Mouse (Mus musculus) layer of hippocampus, postnatal 36 days (tissue): ENCODE data around the gene Vamp5. TPM values are rescaled to one million over a fixed set of nuclear protein-coding genes. Genes with fewer than 3 reads are reported as not detected.
A peak's percentile ranks its signal among the peaks of the same experiment; 100 is the strongest.

Experiments used
- DNase-seq, 2 experiments: peaks; one replicate each; pipeline ENCODE4 v3.0.0; 2022
- total RNA-seq, 2 experiments: library from RNA; stranded (reverse); gene quantifications; 2 replicates each; pipeline ENCODE4 v1.2.3; 2021

Gene Vamp5
- total RNA-seq, 2 experiments from 2014 or later = 4.4 to 5.3 TPM

DNA sequence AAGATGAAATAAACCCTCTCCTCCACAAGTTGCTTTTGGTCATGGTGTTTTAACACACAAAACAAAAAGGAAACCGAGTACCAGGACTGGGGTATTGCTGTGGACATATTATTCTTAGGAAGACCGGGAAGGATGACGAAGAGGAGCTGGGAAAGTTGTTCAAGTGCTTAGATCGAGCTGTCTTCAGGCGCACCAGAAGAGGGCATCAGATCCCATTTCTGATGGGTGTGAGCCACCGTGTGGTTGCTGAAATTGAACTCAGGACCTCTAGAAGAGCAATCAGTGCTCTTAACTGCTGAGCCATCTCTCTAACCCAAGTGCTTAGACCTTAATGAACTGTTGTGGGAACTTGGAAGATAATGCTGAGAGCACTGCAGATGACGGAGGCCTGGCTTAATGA is 16.3 kb downstream of the Vamp5 start:
- DNase-seq = no peak

DNA sequence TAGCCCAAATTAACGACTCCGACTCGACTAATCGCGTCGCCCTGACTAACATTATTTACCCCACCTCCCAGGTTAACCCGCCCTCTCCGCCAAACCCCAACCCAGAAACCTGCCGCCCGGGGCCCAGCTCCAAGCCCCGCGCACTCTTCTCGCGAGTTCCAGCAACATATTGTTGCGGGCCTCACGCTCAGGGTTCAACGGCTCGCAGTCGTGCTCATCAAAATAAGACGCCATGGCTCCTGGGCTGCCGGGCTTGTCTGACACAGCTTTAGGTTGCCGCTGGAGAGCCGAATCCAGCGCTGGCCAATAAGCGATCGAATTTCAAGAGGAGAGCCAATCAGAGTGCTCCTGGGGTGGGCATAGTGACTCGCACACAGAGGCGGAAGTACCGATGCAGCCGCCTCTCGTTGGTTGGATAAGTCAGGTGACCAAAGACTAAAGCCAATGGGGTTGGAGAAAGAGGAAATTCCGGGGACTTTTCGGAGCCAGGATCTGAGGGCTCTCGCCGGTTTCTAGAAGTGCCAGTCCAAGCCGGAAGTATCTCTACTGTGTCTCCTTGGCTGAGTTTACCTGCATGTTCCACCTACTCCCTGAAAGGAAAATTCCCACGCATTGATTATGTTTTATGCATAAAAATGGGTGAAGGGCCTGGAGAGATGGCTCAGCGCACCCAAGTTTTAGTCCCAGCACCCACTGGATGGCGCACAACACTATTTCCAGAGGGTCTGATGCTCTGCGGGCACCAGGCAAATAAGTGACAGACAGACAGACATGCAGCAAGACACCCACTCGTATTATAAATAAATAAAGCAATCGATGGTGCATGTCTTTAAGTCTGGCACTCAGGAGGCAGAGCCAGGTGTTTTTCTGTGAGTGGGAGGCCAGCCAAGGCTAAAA is 17.9 kb downstream of the Vamp5 start:
- peak; percentile 95 to 96 for DNase-seq

DNA sequence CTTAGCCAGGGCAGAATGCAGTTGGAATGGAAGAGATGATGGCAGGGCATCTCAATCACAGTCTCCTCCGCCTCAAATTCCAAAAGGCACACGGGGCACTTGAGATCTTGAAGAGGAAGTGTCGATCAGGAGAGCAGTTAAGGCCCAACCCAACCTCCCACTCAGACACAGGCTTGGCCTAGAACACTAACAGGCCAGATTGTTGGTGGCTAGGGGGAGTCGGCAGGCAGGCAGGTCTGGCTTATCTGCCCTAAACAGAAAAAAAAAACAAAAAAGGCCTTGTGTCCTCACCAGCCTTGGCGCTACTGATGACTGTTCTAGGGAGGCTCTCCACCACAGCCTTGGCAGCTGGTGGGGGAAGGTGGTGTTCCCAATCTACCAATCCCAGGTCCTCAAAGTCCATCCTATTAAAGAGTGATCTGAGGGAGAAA is 19.1 kb downstream of the Vamp5 start:
- DNase-seq = no peak

DNA sequence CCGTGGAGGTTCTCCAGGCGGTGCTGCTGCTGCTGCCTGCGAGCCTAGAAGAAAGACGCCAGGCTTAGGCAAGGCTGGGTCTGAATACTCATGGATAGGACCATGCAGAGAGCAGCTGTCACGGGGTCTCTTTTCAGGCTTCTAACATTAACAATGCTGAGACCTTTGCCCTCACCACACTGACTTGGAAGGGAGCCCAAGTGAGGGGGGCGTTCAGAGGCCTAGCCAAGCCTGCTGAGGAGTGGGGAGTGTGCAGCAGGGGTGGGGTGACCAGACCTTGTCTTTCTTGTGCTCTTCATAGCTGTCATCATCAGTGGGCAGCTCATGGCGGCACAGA is 19.7 kb downstream of the Vamp5 start:
- no peak for DNase-seq

DNA sequence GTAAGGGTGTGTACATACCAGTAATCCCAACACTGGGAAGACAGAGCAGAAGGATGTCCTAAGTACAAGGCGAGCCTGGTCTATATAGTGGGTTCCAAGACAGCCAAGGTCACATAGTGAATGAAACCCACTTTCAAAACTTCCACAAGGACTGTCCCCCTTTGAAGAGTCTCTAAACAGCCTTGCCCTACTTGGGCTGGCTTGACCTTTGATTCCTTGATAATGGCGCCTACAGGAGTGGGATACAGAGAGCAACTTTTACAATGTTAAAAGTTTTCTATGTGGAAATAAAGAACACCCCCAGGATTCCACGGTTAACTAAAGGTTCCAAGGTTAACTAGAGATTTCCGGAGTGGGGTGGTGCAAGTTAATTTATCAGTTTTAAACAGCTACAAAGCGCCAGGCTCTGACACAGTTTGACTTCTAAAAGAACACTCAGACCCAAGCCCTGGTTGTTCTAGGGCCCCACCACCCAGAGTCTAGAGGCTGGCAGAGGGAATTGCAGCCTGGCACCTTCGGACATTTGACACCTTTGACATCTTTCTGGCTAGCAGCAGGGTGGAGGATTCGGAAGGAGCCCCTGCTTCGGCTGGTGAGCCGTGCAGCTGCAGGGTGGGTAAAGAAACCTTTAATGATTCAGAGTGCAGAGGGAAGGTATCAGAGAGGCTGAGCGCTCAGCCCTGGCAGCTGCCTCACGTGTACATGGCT is 20.2 kb downstream of the Vamp5 start:
- DNase-seq = no peak

DNA sequence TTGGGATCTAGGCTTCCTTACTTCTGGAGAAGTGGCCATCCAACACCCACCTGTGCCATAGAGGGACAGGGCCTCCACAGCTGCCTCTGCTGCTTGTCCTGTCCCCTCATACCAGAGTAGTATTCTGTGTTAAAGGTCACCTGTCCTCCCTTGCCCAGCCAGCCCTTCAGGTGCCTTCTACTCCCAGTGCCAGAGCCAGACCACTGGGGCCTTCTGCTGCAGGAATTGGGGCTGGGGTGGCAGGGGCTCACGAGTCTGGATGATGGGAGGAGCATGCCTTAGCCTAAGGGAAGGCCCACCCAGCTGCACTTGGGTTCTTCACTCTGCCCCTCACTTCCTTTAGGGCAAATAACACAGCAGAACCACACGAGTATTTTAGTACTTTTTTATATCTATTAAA is 20.9 kb downstream of the Vamp5 start:
- no peak for DNase-seq

DNA sequence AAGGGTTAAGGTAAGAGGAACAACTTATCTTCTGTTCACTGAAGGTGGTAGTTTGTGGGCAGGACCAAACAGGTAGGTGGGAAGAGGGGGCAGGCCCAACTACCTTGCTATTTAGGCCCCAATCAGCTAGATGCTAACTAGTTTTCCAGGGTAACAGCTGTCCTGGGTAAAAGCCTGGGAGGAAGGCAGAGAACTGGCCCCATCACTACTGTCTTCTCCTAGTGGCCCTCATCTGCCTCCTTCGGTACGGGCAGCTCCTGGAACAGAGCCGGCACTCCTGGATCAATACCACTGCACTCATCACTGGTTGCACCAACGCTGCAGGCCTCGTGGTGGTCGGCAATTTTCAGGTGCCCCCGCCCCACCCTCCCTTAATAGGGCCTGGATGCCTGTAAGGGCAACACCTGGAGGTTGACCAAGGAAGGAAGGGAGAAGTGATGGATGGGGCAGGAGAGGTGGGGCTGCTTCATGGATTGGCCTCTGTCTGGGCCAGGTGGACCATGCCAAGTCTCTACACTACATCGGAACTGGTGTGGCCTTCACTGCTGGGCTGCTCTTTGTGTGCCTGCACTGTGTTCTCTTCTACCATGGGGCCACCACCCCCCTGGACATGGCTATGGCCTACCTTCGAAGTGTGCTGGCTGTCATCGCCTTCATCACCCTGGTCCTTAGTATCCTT is 22.0 kb downstream of the Vamp5 start:
- no peak for DNase-seq

DNA sequence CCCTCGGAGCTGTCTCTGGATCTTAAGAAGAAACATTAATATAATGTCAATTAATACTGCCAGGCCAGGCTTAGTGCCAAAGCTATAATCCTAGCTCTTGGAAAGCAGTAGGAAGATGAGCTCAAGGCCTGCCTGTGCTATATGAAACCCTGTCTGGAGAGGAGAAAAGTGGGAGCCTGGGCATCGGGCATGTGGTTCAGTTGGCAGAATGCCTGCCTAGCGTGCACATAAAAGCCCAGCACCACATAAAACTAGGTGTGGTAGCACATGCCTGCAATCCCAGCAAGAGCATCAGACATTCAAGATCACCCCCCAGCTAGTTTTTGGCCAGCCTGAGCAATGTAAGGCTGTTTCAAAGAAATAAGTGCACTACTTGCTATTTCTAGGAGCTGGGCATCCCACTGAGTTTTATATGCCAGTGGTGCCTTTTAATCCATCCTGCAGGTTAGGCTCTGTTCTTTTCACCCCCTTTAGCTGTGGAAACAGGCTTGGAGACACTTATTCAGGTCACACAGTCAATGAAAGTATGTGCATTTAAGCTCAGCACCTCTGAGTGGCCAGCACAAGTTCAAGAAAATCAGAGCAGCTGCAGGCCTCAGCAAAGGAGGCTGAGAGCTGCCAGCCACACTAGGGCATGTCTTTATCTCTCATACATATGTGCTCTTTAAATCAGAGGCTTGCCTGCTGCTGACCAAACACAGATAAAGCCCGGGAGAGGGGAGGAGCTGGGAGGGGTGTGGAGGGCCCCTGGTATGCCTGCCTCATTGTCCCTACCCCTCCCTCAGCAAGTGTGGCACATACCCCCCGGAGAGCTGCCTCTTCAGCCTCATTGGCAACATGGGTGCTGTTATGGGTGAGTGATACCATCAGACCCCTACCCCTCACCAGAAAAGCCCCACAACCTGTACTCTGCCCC is 22.8 kb downstream of the Vamp5 start:
- no peak for DNase-seq

DNA sequence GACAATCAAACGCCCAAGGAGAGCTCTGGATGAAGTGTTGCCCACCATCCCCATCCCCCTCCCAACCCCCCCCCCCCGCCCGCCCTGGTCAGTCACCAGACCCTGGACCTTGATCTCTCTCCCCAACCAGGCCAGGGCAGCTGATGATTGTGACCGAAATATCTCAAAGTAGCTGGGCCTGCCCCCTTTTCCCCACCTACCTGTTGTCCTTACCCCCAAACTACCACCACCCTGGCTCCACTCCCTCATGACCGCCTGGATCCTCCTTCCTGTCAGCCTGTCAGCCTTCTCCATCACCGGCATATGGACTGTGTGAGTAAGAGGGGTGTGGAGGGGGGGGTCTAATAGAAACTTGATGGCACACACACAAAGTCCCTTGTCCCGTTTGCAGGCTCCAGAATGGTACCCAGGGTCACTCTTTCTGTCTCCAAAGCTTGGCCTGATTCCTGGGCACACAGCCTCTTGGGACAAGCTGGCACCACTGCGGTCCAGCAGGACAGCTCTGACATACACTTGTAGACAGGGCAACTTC is 24.2 kb downstream of the Vamp5 start:
- no peak for DNase-seq

DNA sequence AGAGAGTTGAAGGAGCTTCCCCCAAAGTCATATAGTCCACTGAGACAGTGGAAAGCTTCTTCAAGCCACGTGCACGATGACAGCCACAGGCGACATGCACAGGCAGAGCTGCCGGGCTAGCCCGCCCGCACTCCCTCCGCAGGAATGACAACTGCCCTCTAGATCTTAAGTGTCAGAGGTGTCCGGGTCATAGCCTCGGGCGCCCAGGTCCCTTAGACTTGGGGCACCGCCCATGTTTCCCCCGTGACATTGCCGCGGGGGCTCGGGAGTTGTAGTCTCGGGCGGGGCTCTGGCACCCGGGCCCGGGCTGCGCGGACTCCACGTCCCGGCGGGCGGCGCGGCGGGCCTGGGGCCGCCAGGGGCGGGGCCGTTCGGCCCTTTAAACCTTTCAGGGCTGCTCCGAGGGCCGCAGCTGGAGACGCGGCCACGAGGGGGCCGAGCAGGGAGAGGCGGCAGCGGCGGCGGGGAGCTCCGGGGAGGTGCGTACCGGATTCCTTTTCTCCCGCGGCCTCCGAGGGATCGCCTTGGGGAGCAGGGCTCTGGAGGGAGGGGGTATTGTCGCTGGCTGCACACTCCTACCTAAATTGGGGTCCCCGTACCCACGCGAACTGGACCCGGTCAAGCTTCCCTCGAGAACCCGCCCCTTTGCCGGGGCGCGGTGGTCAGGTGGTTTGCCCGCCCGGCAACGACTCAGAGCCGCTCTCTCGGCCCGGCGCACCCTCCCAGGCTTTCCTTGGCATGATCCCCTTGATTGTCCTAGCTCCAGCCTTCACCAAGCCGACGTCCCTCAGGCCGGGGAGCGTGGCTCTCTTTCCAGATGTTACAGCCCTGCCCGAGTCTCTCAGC is 25.0 kb downstream of the Vamp5 start, which contains the start of gene Tmem150a:
TSS of gene Tmem150a (plus strand) at position 382 of the 846 bp plus-strand sequence.
- peak; percentile 73 to 75 for DNase-seq

DNA sequence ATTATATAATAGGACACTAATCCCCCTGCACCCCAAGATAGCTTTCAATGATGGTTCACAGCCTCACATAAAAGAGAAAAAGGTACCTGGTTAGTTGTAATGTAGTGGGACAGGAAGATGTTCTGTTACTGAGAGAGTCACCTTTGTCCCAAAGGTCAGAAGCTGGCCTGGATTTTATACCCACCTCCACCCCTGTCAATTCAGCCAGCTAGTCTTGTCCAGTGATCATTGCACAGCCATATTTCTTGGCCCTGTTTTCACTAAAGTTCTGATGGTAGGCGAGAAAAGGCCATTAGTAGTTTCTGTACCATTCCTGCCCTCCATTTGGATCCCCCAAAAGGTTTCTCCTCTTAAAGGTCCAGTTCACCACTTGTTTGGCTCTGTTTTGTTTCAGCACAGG is 26.2 kb downstream of the Vamp5 start:
- no peak for DNase-seq

DNA sequence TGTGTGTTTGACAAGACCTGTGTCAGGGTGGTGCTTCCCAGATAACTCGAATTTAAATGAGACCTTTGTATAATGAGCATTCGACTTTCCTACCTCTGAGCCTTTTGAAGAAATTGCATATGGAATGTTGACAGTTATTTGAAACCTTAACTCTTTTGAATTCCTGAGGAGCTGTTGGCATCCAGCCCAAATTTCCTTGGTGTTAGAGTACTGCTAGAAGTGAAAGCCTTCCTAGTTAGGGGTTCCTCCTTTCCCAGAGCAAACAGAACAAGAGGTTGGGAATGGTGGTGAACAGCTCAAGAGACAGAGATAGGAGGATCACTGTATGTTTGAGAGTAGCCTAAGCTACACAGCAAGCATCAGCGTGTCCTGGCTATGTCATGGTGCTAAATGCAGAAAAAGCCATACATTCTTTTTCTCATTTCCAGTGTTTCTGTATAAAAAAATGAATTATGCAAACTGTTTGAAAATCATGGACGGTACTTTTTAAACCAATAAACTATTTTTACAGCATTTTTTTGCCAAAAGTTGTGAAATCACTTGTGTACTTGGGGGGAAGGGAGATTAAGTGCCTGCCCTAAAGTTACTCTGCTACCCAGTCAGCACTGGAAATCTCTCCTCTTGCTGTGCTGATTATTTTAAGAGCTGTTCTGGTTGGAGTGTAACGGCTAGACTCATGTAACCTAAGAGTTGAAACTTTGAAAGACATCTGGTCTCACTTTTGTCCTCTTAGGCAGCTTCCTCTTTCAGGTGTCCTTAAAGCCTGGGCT is 27.4 kb downstream of the Vamp5 start:
- DNase-seq = no peak

DNA sequence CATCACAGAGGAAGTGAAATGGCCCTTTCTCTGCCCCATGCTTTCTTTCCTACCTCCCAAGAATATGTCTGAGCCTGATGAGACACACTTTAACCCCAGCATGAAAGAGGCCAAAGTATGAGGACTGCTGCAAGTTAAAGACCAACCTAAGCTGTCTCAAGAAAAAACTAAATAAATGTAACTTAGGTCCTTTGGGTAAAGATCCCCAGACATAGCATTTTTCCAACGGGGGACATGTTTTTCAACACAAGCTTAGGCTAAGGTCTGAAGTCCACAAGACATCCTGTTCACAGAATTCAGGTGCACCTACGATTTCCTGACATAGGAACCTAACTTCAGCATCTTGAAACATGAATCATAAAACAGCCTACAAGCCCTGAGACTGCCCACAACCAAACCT is 30.1 kb downstream of the Vamp5 start:
- no peak for DNase-seq

DNA sequence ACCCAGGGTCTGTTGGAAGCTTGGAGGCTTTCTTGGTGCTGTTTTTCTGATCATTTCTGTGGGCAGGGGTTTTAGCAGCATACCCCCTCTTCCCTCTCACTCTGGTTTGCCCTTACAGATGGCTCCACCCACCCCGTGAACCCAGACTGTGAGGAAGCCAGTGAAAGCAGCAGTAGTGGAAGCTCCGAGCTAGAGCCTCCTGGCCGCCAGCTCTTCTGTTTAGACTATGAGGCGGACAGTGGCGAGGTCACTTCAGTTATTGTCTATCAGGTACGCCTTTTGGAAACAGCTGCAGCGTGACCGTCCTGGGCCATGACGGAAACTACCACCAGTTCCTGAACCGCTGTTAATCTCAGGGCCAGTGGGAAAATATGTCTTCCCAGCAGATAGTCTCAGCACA is 31.9 kb downstream of the Vamp5 start:
- no peak for DNase-seq

DNA sequence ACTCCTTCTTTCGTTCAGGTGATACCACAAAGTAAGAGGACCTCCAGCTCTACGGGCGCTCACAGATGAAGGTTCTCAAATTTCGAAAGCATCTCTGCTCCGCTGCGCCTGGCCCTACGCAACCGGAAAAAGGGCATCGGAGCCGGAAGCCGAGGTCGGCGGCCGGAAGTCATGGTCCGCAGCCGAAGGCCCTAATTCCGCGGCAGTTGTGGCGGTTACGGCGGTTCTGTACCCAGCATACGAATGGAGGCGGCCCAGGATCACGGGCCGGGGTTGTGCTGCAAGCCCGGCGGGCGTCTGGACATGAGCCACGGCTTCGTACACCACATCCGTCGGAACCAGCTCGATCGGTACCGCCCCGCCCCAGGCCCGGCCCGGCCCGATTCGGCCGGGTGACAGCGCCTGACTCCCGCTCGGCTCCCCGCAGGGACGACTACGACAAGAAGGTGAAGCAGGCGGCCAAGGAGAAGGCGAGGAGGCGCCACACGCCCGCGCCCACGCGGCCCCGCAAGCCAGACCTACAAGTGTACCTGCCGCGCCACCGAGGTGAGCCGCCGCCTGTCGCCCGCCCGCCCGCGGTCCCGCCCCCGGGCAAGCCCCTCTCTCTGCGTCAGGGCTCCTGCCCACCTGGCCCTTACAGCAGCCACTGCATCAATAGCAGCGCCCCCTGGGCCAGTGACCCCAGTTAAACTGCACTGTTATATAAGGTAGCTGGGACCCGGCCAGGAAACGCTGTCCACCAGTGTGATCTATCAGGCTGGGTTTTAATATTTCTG is 32.9 kb downstream of the Vamp5 start, which contains the start of gene 0610030E20Rik:
TSS of gene 0610030E20Rik (plus strand) at position 152 of the 776 bp plus-strand sequence.
- DNase-seq = peak; percentile 80 to 81

DNA sequence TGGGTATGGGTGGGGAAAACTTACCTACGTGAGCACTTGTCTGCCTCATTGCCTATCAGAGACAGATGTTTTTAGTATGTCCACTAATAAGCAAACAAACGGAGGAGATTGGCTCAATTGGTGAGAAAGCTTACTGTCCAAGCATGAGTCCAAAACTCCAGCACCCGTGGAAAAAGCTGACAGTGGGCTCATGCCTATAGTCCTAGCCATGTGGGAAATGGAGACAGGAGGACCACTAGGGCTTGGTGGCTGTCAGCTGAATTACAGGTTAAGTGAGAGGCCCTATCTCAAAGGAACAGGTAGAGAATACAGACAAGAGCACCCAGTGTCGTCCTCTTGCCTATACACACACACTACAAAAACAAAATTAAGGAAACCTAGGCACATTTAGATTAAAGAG is 34.0 kb downstream of the Vamp5 start:
- no peak for DNase-seq

DNA sequence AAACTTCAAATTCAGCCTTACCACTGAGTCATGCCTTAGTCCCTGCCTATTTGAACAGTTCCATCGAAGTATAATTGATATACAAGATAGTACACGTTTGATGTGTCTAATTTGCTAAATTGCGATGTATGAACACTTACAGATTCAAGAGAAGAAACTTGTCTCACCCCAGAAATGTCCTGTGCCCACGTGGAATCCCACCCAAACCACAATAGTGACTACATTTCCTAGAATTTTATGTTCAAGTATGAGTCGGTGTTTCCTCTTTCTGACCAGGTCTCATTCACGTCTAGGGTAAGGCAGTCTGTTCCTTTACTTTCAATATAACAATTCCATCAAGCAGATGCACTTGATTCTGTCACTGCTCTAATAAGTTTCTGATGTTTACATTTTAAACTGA is 34.6 kb downstream of the Vamp5 start:
- DNase-seq = no peak

DNA sequence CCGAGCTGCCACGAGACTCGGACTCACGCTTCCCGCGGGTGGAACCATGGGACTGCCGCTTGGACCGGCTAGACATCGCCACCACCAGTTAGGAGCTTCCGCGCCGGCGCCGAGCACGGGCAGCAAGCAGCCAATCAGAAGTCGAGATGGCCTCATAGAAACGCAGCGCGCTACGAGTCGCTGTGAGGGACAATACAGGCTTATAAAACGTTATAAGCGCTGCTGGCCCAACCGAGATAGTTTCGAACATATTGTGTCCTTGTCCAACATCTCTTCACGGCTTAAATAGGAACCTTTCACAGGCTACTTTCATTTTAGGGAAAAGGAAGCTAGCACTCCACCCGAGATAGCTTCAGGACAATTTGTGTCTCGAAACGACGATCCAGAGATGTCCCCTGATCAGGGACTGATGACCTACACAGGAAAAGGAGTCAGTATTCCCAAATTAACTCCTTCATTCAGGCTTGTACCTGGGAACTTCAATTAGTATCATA is 35.1 kb downstream of the Vamp5 start, which contains the start of gene Usp39:
TSS of gene Usp39 (minus strand) at position 111 of the 494 bp plus-strand sequence.
- DNase-seq = peak; percentile 90 to 92
